Mouse (Mus musculus): ENCODE measurements at regions not wholly inside any gene's neighbourhood (a gene's known extent, or its start where the extent isn't known, plus 50 kb on each side); places are given as distances from the start of the nearest gene placed in this dataset.

DNA sequence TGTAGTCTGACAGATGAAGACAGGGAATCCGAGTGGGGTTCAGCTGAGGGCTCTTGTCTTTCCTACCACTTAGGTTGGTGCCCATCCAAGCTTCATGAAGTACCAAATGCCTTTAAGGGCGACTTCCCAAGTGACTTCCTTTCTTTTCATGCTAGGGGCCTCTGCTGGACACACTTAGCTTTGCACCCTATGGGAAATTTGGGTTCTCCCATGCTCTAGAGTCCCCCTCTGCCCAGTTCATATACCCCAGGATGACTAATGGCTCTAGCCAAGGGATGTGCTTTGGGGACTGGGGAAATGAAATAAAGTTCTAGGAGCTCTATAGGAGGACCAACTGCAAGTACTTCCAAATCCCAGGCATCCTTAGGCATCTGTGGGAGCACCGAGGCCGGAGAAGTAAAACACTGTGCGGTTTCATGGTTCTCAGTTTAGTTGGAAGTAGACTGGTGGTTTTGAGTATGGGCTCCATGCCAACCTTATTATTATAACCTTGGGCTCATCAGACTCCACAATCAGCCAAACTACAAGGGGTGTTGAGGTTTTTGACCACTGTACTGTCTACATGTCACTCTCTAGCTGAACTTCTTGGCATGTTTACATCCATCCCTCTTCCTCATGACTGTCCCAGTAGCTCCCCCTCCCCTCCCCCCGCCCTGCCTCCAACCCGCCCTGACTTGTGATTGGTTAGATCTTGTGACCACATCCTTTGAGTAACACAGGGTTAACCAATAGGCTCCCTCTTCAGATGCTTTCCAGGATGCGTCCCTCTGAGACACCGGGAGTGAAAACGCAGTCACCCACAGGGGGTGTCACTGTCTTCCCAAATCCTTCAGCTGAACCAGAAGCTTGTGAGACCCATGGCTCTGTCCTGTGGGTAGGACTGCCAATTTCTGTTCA is 67.9 kb upstream of the Cnih3 start:
- TF ChIP-seq CTCF (IDR thresholded peaks at IDR 0.05; ENCODE audit: insufficient read depth, low read length), result no peak
- TF ChIP-seq POLR2A (IDR thresholded peaks at IDR 0.05; ENCODE audit: borderline replicate concordance, extremely low read depth, low read depth, low read length), result no peak
